Mouse (Mus musculus) frontal cortex, adult (tissue): ENCODE measurements around the gene Ppp1r15a.
A peak's percentile ranks its signal among the peaks of the same experiment; 100 is the strongest.

Experiments used
- ATAC-seq: cut with Nextera tagmentation; 2 replicates; pipeline ENCODE4 v1.9.2; 2017; ENCODE audit warnings: mild to moderate bottlenecking, moderate library complexity, mixed read lengths; ENCODE audit not compliant: low TSS enrichment

The Ppp1r15a gene

DNA sequence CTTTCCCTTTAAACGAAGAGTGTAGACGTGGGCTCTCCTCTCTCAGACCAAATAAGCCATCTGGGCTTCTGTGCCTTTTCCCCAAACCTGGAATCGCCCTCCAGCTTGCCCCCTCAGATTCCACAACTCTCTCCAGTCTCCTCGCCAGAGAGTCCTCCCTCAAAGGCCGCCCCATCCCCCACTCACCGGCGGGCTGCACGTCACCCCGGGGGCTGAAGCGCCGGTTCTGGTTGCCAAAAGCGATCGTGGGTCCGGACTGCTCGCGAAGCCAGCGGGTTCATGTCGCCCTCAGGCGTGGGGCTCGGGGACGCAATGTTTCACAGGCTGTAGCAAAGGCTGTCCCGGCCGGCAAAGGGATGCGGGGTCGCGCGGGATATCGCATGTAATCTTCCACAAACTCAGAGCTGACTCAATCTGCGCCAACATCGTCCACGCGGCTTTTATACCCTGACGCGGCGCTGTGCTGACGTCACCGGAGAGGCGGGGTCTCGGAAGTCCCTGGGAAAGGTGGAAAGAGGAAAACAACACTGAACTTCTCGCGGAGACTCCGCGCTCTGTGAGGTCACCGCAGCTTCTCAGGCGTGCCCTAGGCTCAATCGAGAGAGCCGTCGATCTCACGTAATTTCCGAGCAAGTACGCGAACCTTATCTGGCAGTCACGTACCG is at the start of gene Ppp1r15a, which contains the start of gene Plekha4:
Ppp1r15a (minus strand) TSS at position 460 of the 665 bp plus-strand sequence.
Plekha4 (plus strand) TSS at position 522 of the 665 bp plus-strand sequence.
- peak; percentile 71 for ATAC-seq

- ATAC-seq = no peak
These were observed 48.7 kb upstream of the Ppp1r15a start for GRCm38 (mm10) chr7:45574472-45575379.

- no peak for ATAC-seq
These were observed 47.9 kb upstream of the Ppp1r15a start for GRCm38 (mm10) chr7:45573954-45574353.

DNA sequence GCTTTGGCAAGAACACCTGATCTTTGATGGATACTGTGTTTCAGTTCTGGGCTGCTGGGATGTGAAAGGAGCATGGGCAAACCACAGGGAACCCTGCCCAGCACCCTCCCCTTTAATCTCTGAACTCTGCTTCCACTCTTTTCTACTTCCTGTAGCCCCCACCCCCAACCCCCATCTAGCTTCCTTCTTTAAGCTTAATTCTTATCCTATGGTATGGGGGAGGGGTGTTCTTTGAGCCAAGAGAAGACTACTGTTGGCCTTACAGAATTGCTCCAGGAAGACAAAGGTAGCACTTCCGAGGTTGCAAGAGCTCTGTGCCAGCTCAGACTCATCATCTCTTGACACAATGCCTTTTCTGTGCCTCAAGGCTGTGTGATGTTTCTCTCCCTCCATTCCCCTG is 45.9 kb upstream of the Ppp1r15a start:
- ATAC-seq = no peak

DNA sequence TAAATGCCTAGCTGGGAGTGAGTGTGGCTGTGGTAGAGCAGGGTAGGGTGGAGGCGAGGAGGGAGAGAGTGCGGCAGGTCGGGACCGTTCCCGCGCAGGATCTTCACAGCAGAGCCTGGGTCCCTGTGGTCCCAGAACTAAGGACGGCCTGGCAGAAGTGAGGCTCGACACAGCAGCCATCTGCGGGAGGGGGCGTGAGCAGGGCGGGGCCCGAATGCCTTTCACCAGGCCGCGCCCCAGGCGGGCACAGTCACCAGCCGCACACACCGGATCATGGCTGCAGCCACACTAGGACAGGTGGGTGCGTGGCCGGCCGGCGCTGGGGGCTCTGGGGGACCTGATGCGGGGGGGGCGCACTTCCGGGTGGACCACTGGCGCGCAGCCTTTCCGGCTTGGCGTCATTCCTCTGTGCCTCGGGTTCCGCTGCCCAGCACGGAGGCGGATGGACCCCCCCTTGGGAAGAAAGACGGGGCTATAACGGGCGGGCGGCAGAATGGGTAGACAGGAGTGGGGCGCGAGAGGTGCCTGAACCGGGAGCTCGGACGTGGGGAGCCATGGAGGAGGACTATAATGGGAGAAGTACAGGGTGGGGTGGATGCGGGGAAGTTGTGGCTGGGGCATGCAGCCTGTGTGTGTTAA is 44.2 kb upstream of the Ppp1r15a start, which contains the start of gene Bcat2:
Bcat2 (plus strand) TSS at position 51 of the 639 bp plus-strand sequence.
- peak; percentile 45; the same call in 1 of the 2 replicates for ATAC-seq

DNA sequence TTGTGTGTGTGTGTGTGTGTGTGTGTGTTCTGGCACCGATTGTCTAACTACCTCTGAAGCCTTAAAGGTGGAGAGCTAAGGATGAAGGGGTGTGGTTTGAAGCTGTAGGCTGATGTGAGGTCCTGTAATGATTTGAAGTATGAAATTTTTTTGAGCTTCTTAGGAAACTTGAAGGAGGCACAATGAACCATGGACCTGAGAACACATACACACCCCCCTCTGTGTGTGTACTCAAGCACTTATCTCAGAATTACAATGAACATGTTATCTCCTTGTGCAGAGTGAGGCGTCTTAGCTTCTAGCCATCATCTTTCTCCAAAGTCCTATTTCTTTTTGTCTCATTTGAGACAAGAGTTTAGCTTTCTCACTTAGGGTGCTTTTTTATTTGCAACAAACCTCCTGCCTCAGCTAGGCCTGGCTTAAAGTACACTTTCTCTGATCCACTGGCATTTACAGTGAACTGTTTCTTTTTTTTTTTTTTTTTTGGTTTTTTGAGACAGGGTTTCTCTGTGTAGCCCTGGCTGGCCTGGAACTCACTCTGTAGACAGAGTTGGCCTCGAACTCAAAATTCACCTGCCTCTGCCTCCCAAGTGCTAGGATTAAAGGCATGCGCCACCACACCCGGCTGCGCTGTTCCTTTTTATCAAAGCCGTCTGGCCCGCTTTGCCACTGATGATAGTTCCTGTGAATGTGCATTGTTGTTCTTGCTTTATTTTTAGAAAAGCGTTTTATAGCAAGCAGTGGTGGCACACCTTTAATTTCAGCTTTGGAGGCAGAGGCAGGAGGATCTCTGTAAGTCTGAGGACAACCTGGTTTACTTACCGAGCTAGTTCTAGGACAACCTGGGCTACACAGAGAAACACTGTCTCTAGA is 42.8 kb upstream of the Ppp1r15a start:
- ATAC-seq = no peak

DNA sequence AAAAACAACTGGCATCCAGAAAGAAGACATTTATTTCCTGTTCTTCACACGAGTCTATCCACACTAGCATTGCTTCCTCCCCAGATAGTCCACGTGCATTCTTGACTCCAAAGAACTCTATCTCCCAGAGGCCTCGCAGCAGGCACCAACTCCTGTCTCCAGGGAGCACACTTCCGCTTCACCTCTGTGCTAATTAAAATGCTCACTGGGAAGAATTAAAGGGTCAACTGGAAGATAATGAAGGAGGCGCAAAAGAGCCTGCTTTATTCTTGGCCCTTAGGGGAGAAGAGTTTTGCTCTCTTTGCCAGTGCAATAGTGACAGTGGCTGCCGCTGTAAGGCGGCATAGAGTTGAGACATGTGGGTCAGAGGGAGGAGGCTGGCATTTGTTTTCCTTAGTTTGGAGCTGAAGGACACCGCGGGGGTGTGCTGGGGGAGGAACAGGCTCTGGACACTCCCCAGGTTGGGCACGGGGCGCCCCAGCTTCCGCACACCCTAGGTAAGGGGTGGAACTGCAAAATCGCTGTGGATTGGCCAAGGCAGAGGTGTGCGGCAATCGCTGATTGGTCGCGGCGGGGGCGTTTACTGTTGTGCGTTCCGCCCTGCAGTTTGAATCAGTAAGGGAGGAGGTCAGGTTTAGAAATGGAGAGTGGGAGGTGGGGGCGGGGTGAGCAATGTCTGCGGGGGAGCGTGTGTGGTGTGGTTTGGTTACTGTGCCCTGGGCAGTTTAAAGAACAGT is 41.9 kb upstream of the Ppp1r15a start:
- peak; percentile 88 for ATAC-seq

- no peak for ATAC-seq
These were observed 41.2 kb upstream of the Ppp1r15a start for GRCm38 (mm10) chr7:45567112-45567779.

GRCm38 (mm10) chr7:45565446-45565845 is 39.4 kb upstream of the Ppp1r15a start:
- ATAC-seq = no peak

DNA sequence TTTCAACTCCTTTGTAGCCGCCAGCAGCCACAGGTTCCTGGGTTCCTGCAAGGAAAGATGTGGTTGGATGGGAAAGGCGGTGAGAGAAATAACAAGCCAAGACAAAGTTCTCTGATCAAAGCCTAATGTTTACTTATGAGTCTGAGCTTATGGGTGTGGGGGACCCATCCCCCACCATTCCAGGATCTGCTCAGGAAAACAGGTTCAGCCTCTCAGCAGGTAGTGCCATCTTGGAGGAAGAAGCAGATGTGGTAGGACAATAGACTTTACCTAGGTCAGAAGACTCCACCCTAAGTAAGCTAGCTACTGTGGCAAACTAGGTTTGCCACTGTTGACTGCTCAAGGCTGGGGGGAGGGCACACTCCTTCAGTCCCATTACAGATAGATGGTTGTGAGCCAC is 38.7 kb upstream of the Ppp1r15a start:
- ATAC-seq = no peak

GRCm38 (mm10) chr7:45561624-45562520 is 35.8 kb upstream of the Ppp1r15a start:
- ATAC-seq = no peak; the same call in 1 of the 2 replicates

GRCm38 (mm10) chr7:45560843-45561623 is 35.0 kb upstream of the Ppp1r15a start:
- peak; percentile 69; the same call in 1 of the 2 replicates for ATAC-seq

DNA sequence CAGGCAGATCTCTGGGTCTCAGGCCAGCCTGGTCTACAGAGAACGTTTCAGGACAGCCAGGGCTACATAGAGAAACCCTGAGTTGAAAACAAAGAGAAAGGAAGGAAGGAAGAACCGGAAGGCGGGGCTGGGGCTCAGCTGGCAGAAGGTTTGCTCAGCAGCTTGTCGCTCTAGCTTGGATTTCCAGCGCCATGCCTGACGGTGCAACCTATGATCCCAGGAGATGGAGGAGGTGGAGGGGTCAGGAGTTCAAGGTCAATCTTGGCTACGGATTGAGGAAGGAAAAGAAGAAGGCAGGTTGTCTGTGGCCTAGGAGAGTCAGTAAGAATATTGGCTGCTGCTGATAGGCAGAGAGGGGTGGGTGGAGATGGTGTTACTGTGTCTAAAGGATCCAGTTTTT is 34.2 kb upstream of the Ppp1r15a start:
- no peak for ATAC-seq

GRCm38 (mm10) chr7:45558907-45559306 is 32.8 kb upstream of the Ppp1r15a start:
- ATAC-seq = no peak

GRCm38 (mm10) chr7:45555787-45556186 is 29.7 kb upstream of the Ppp1r15a start:
- ATAC-seq = peak; percentile 73; the same call in 1 of the 2 replicates

- no peak for ATAC-seq
These were observed 28.7 kb upstream of the Ppp1r15a start, which contains the start of gene Hsd17b14 for GRCm38 (mm10) chr7:45554744-45555143. Hsd17b14 (plus strand) TSS chr7:45554893.

DNA sequence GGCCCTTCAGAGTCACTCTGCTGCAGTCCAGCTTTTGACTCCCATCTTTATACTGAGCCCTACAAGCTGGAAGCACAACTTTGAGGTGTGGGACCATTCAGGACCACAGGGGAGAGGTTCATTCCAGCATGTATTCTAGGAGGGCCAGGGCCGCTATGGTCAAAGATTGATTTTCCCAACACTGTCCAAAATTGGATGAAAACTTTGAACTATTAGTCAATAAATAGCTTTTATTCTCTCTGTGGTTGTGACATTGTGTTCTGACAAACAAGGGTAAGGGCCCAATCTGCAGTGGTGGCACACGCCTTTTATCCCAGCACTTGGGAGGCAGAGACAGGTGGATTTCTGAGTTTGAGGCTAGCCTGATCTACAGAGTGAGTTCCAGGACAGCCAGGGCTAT is 27.9 kb upstream of the Ppp1r15a start:
- no peak for ATAC-seq

GRCm38 (mm10) chr7:45553519-45553918 is 27.5 kb upstream of the Ppp1r15a start:
- ATAC-seq = no peak
